Mouse (Mus musculus) limb, embryonic 14.5 days (tissue): ENCODE measurements around the gene Dst. TPM values are rescaled to one million over a fixed set of nuclear protein-coding genes. Genes with fewer than 3 reads are reported as not detected.

Experiments
- ATAC-seq: fragments of 200-750 bp; cut with Nextera tagmentation; 2 replicates; pipeline ENCODE4 v1.8.0; 2017; ENCODE audit warnings: low read depth, moderate number of reproducible peaks, moderate TSS enrichment; ENCODE audit not compliant: low FRiP score
- DNase-seq: peaks from one replicate; pipeline ENCODE4 v3.0.0-alpha.2; 2015; ENCODE audit warnings: low spot score
- H3K27ac ChIP-seq: fragments of 300-500 bp; sonication (generic); replicated peaks from 2 replicates; pipeline ENCODE4 v1.5.1; 2014; ENCODE audit warnings: low read depth, mild to moderate bottlenecking, low read length, moderate library complexity, mixed read lengths
- H3K27me3 ChIP-seq: fragments of 300-500 bp; sonication (generic); 2 replicates; pipeline ENCODE4 v1.6.1; 2014; ENCODE audit warnings: low read length, mixed read lengths; ENCODE audit not compliant: control insufficient read depth, insufficient read depth
- H3K36me3 ChIP-seq: fragments of 300-500 bp; sonication (generic); 2 replicates; pipeline ENCODE4 v1.6.1; 2014; ENCODE audit warnings: mild to moderate bottlenecking, low read length, moderate library complexity, mixed read lengths; ENCODE audit not compliant: control insufficient read depth, insufficient read depth
- H3K4me1 ChIP-seq: fragments of 300-500 bp; sonication (generic); 2 replicates; pipeline ENCODE4 v1.6.1; 2014; ENCODE audit warnings: antibody characterized with exemption, low read length, mixed read lengths; ENCODE audit not compliant: control insufficient read depth, insufficient read depth
- H3K4me2 ChIP-seq: fragments of 300-500 bp; sonication (generic); replicated peaks from 2 replicates; pipeline ENCODE4 v1.6.1; 2014; ENCODE audit warnings: low read depth, mild to moderate bottlenecking, low read length, moderate library complexity; ENCODE audit not compliant: severe bottlenecking
- H3K4me3 ChIP-seq: fragments of 300-500 bp; sonication (generic); replicated peaks from 2 replicates; pipeline ENCODE4 v1.5.1; 2014; ENCODE audit warnings: low read length
- H3K9ac ChIP-seq: fragments of 300-500 bp; sonication (generic); 2 replicates; pipeline ENCODE4 v1.6.1; 2014; ENCODE audit warnings: mild to moderate bottlenecking, low read depth, low read length, moderate library complexity; ENCODE audit not compliant: severe bottlenecking
- H3K9me3 ChIP-seq: fragments of 300-500 bp; sonication (generic); 2 replicates; pipeline ENCODE4 v1.6.1; 2016; ENCODE audit warnings: low read length; ENCODE audit not compliant: control insufficient read depth
- POLR2A ChIP-seq: fragments of 200-500 bp; IDR thresholded peaks from 2 replicates; pipeline ENCODE4 v1.8.0; 2012; ENCODE audit warnings: inconsistent platforms, mild to moderate bottlenecking, moderate library complexity, borderline replicate concordance; ENCODE audit not compliant: insufficient read depth, insufficient read length; ENCODE audit errors: extremely low read depth
- WGBS: fragments of 180-500 bp; shearing (Covaris S2); extraction: QIAGEN DNeasy Blood & Tissue Kit; methylation state at CpG from one replicate; pipeline ENCODE4 v1.1.7; 2014; 5-methylcytosine and 5-hydroxymethylcytosine counted together
- polyA plus RNA-seq, 2 experiments: library from polyadenylated mRNA; depleted of rRNA in 1 of 2; stranded (reverse) in 1 of 2; unstranded in 1 of 2; fragments of >200 nt; fragmentation: Nextera tagmentation in 1 of 2; extraction: Ambion mirVana in 1 of 2; gene quantifications; 2 replicates each; pipeline versions ENCODE4 v1.2.1 to v1.2.3; 2012 to 2014

Gene Dst
- polyA plus RNA-seq, 2 experiments: 34.9 to 42.5 TPM

GRCm38 (mm10) chr1:34104846-34105245, 196.8 kb downstream of the Dst start:
- DNase-seq: no peak
- H3K4me2 ChIP-seq: no peak overlapping the region

GRCm38 (mm10) chr1:34106606-34107005, 198.6 kb downstream of the Dst start:
- DNase-seq: no peak
- no peak overlapping the region for H3K9ac ChIP-seq
- peaks cover 10% of the 10 kb centered on the region; the same call in 1 of the 2 replicates for H3K4me1 ChIP-seq
- no peaks in the 10 kb centered on the region for H3K27me3 ChIP-seq
- WGBS: 14% methylated on average over 8 of the region's 8 CpGs
- TF ChIP-seq POLR2A: no peak
- no peaks in the 10 kb centered on the region for H3K9me3 ChIP-seq
- H3K4me2 ChIP-seq: peak overlapping the region; percentile 16; the same call in 1 of the 2 replicates
- no peak overlapping the region for H3K27ac ChIP-seq
- H3K4me3 ChIP-seq: no peak overlapping the region
- no peak for ATAC-seq
- H3K36me3 ChIP-seq: no peaks in the 10 kb centered on the region

More at GRCm38 (mm10) chr1:34104846-34105245, 196.8 kb downstream of the Dst start:
- Histone ChIP-seq H3K4me3 (no peak overlapping the region), H3K27ac (no peak overlapping the region), H3K9ac (no peak overlapping the region), H3K4me1 (peaks cover 7% of the 10 kb centered on the region), H3K9me3 (no peaks in the 10 kb centered on the region), H3K36me3 (no peaks in the 10 kb centered on the region), H3K27me3 (no peaks in the 10 kb centered on the region)
- no peak for ATAC-seq
- TF ChIP-seq POLR2A: no peak
- 7% methylated on average over 8 of the region's 8 CpGs for WGBS

GRCm38 (mm10) chr1:34107076-34107475, 199.1 kb downstream of the Dst start:
- Histone ChIP-seq H3K9ac (no peak overlapping the region), H3K27me3 (no peaks in the 10 kb centered on the region), H3K4me3 (no peak overlapping the region), H3K4me2 (peak overlapping the region; percentile 16; the same call in 1 of the 2 replicates), H3K27ac (no peak overlapping the region), H3K36me3 (no peaks in the 10 kb centered on the region), H3K9me3 (no peaks in the 10 kb centered on the region), H3K4me1 (peaks cover 10% of the 10 kb centered on the region; the same call in 1 of the 2 replicates)
- no peak for TF ChIP-seq POLR2A
- DNase-seq (no peak), ATAC-seq (no peak)
- 40% methylated on average over 8 of the region's 8 CpGs for WGBS

- Histone ChIP-seq H3K4me2 (no peak overlapping the region), H3K36me3 (no peaks in the 10 kb centered on the region), H3K4me3 (no peak overlapping the region), H3K9ac (no peak overlapping the region), H3K27me3 (no peaks in the 10 kb centered on the region), H3K4me1 (peaks cover 10% of the 10 kb centered on the region; the same call in 1 of the 2 replicates), H3K9me3 (no peaks in the 10 kb centered on the region), H3K27ac (no peak overlapping the region)
- no peak for TF ChIP-seq POLR2A
- 68% methylated on average over 6 of the region's 6 CpGs for WGBS
- no peak for ATAC-seq
- DNase-seq: no peak
These were observed 201.7 kb downstream of the Dst start for GRCm38 (mm10) chr1:34109599-34110210.

- H3K4me3 ChIP-seq: no peak overlapping the region
- H3K27me3 ChIP-seq: no peaks in the 10 kb centered on the region
- no peak for TF ChIP-seq POLR2A
- H3K36me3 ChIP-seq: no peaks in the 10 kb centered on the region
- no peak overlapping the region for H3K4me2 ChIP-seq
- no peak overlapping the region for H3K9ac ChIP-seq
- no peaks in the 10 kb centered on the region for H3K9me3 ChIP-seq
- 65% methylated on average over 2 of the region's 2 CpGs for WGBS
- ATAC-seq (no peak), DNase-seq (no peak)
- peaks cover 10% of the 10 kb centered on the region; the same call in 1 of the 2 replicates for H3K4me1 ChIP-seq
- no peak overlapping the region for H3K27ac ChIP-seq
These were observed 202.8 kb downstream of the Dst start for GRCm38 (mm10) chr1:34110862-34111261.
